Mouse (Mus musculus): ENCODE data around the gene Duxf3. TPM values are rescaled to one million over a fixed set of nuclear protein-coding genes. Genes with fewer than 3 reads are reported as not detected.
"Not testable (repeated sequence)": the region's sequence is repeated elsewhere in the genome, so short reads cannot be mapped to it uniquely, and the experiment has no call there.

The Duxf3 gene
- polyA plus RNA-seq, 1 experiment from 2014 or later, result not detected

DNA sequence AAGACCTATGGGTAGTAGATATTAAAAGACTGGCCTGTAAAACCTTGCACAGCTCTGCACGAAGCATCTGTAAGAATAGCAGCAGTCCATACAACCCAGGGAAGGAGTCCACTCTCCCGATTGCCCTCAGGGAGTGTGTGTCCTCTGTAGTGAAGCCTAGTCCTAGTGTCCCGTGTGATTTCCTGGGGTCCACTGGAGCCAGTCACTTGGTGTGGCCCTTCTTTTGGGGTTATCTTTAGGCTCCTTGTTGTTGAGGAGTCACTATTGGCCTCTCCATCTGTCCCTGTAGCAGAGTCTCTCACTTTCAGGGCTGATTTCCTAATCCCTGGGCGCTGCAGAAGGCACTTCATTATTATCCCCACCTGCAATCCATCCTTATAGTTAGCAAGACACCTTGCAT is 2.5 kb upstream of the Duxf3 start:
- not testable (repeated sequence) for ATAC-seq (ENCODE audit: low read depth); H3K4me3 ChIP-seq (ENCODE audit: low read depth, low read length); H3K27me3 ChIP-seq (ENCODE audit: control insufficient read depth, insufficient read depth, low read length); H3K36me3 ChIP-seq (ENCODE audit: control insufficient read depth, insufficient read depth, low read length); H3K27ac ChIP-seq (ENCODE audit: low read depth, low read length); H3K4me2 ChIP-seq (ENCODE audit: low read depth, low read length); H3K4me1 ChIP-seq (ENCODE audit: control insufficient read depth, insufficient read depth, low read length); H3K9ac ChIP-seq (replicated peaks; ENCODE audit: low read depth, low read length)
- peaks cover 13% of the 10 kb centered on the region for H3K9me3 ChIP-seq (ENCODE audit: control insufficient read depth, low read length)
- 87% methylated on average over 4 of the region's 4 CpGs for WGBS

GRCm38 (mm10) chr10:58233740-58234121 is 1.3 kb upstream of the Duxf3 start:
- not testable (repeated sequence) for H3K27me3 ChIP-seq (ENCODE audit: control insufficient read depth, insufficient read depth, low read length); H3K27ac ChIP-seq (ENCODE audit: low read depth, low read length); H3K4me2 ChIP-seq (ENCODE audit: low read depth, low read length); H3K36me3 ChIP-seq (ENCODE audit: control insufficient read depth, insufficient read depth, low read length); H3K4me1 ChIP-seq (ENCODE audit: control insufficient read depth, insufficient read depth, low read length); H3K9ac ChIP-seq (replicated peaks; ENCODE audit: low read depth, low read length); ATAC-seq (ENCODE audit: low read depth); H3K4me3 ChIP-seq (ENCODE audit: low read depth, low read length)
- H3K9me3 ChIP-seq (ENCODE audit: control insufficient read depth, low read length), result peaks cover 13% of the 10 kb centered on the region

GRCm38 (mm10) chr10:58233054-58233739 is 722 bp upstream of the Duxf3 start:
- not testable (repeated sequence) for H3K4me3 ChIP-seq (ENCODE audit: low read depth, low read length); H3K27ac ChIP-seq (ENCODE audit: low read depth, low read length); H3K9ac ChIP-seq (replicated peaks; ENCODE audit: low read depth, low read length); H3K27me3 ChIP-seq (ENCODE audit: control insufficient read depth, insufficient read depth, low read length); H3K36me3 ChIP-seq (ENCODE audit: control insufficient read depth, insufficient read depth, low read length); H3K4me1 ChIP-seq (ENCODE audit: control insufficient read depth, insufficient read depth, low read length); H3K4me2 ChIP-seq (ENCODE audit: low read depth, low read length)
- peaks cover 13% of the 10 kb centered on the region for H3K9me3 ChIP-seq (ENCODE audit: control insufficient read depth, low read length)
- ATAC-seq (ENCODE audit: low read depth), result peak; percentile 38
- 82% methylated on average over 9 of the region's 10 CpGs for WGBS

GRCm38 (mm10) chr10:58231779-58232640 is 465 bp downstream of the Duxf3 start:
- not testable (repeated sequence) for H3K4me3 ChIP-seq (ENCODE audit: low read depth, low read length); H3K27me3 ChIP-seq (ENCODE audit: control insufficient read depth, insufficient read depth, low read length); H3K4me1 ChIP-seq (ENCODE audit: control insufficient read depth, insufficient read depth, low read length); H3K9ac ChIP-seq (replicated peaks; ENCODE audit: low read depth, low read length); H3K4me2 ChIP-seq (ENCODE audit: low read depth, low read length); H3K27ac ChIP-seq (ENCODE audit: low read depth, low read length); H3K36me3 ChIP-seq (ENCODE audit: control insufficient read depth, insufficient read depth, low read length)
- peak; percentile 83 for ATAC-seq (ENCODE audit: low read depth)
- H3K9me3 ChIP-seq (ENCODE audit: control insufficient read depth, low read length), result peaks cover 13% of the 10 kb centered on the region
- WGBS, result 89% methylated on average over 30 of the region's 35 CpGs

- not testable (repeated sequence) for H3K27me3 ChIP-seq (ENCODE audit: control insufficient read depth, insufficient read depth, low read length); H3K4me1 ChIP-seq (ENCODE audit: control insufficient read depth, insufficient read depth, low read length); H3K4me3 ChIP-seq (ENCODE audit: low read depth, low read length); H3K9ac ChIP-seq (replicated peaks; ENCODE audit: low read depth, low read length); H3K9me3 ChIP-seq (ENCODE audit: control insufficient read depth, low read length); H3K36me3 ChIP-seq (ENCODE audit: control insufficient read depth, insufficient read depth, low read length); H3K27ac ChIP-seq (ENCODE audit: low read depth, low read length); H3K4me2 ChIP-seq (ENCODE audit: low read depth, low read length)
- peak; percentile 35; the same call in 1 of the 2 replicates for ATAC-seq (ENCODE audit: low read depth)
- 91% methylated on average over 4 of the region's 7 CpGs for WGBS
Measured at GRCm38 (mm10) chr10:58231088-58231487, 1.4 kb downstream of the Duxf3 start.

DNA sequence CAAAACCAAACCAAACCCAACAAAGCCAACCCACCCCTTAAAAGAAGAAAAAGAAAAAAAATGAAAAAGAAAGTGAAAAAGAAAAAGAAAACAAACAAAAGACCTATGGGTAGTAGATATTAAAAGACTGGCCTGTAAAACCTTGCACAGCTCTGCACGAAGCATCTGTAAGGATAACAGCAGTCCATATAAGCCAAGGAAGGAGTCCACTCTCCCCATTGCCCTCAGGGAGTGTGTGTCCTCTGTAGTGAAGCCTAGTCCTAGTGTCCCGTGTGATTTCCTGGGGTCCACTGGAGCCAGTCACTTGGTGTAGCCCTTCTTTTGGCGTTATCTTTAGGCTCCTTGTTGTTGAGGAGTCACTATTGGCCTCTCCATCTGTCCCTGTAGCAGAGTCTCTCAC is 2.5 kb downstream of the Duxf3 start:
- 70% methylated on average over 3 of the region's 3 CpGs for WGBS
- not testable (repeated sequence) for H3K9ac ChIP-seq (replicated peaks; ENCODE audit: low read depth, low read length); H3K36me3 ChIP-seq (ENCODE audit: control insufficient read depth, insufficient read depth, low read length); H3K27me3 ChIP-seq (ENCODE audit: control insufficient read depth, insufficient read depth, low read length); H3K4me1 ChIP-seq (ENCODE audit: control insufficient read depth, insufficient read depth, low read length); H3K4me3 ChIP-seq (ENCODE audit: low read depth, low read length); H3K9me3 ChIP-seq (ENCODE audit: control insufficient read depth, low read length); H3K27ac ChIP-seq (ENCODE audit: low read depth, low read length); ATAC-seq (ENCODE audit: low read depth); H3K4me2 ChIP-seq (ENCODE audit: low read depth, low read length)

GRCm38 (mm10) chr10:58227798-58228197 is 4.7 kb downstream of the Duxf3 start:
- not testable (repeated sequence) for ATAC-seq (ENCODE audit: low read depth); H3K9ac ChIP-seq (replicated peaks; ENCODE audit: low read depth, low read length)
- 85% methylated on average over 2 of the region's 6 CpGs for WGBS

GRCm38 (mm10) chr10:58226357-58226756 is 6.1 kb downstream of the Duxf3 start:
- not testable (repeated sequence) for H3K4me1 ChIP-seq (ENCODE audit: control insufficient read depth, insufficient read depth, low read length); H3K9me3 ChIP-seq (ENCODE audit: control insufficient read depth, low read length); H3K4me2 ChIP-seq (ENCODE audit: low read depth, low read length); H3K9ac ChIP-seq (replicated peaks; ENCODE audit: low read depth, low read length); H3K4me3 ChIP-seq (ENCODE audit: low read depth, low read length); ATAC-seq (ENCODE audit: low read depth); H3K27me3 ChIP-seq (ENCODE audit: control insufficient read depth, insufficient read depth, low read length); H3K36me3 ChIP-seq (ENCODE audit: control insufficient read depth, insufficient read depth, low read length); H3K27ac ChIP-seq (ENCODE audit: low read depth, low read length)
- 88% methylated on average over 4 of the region's 4 CpGs for WGBS

More at GRCm38 (mm10) chr10:58227798-58228197, 4.7 kb downstream of the Duxf3 start:
- not testable (repeated sequence) for H3K4me3 ChIP-seq (ENCODE audit: low read depth, low read length); H3K27me3 ChIP-seq (ENCODE audit: control insufficient read depth, insufficient read depth, low read length); H3K4me2 ChIP-seq (ENCODE audit: low read depth, low read length); H3K4me1 ChIP-seq (ENCODE audit: control insufficient read depth, insufficient read depth, low read length); H3K27ac ChIP-seq (ENCODE audit: low read depth, low read length); H3K36me3 ChIP-seq (ENCODE audit: control insufficient read depth, insufficient read depth, low read length)
- H3K9me3 ChIP-seq (ENCODE audit: control insufficient read depth, low read length), result peaks cover 15% of the 10 kb centered on the region
